Mouse (Mus musculus) liver, embryonic 11.5 days (tissue): Measurements from ENCODE around the gene Col2a1. TPM values are rescaled to one million over a fixed set of nuclear protein-coding genes. Genes with fewer than 3 reads are reported as not detected.

Source experiments
- ATAC-seq: fragments of 200-750 bp; cut with Nextera tagmentation; replicated peaks from 2 replicates; pipeline ENCODE4 v1.8.0; 2017; ENCODE audit warnings: moderate number of reproducible peaks, mild to moderate bottlenecking, moderate TSS enrichment, moderate library complexity; ENCODE audit not compliant: low FRiP score
- DNase-seq: peaks from one replicate; pipeline ENCODE4 v3.0.0-alpha.2; 2017; ENCODE audit warnings: low spot score
- H3K27ac ChIP-seq: fragments of 300-500 bp; sonication (generic); 2 replicates; pipeline ENCODE4 v1.5.1; 2014; ENCODE audit warnings: mild to moderate bottlenecking, low read depth, low read length, control low read depth
- H3K27me3 ChIP-seq: fragments of 300-500 bp; sonication (generic); replicated peaks from 2 replicates; pipeline ENCODE4 v1.6.1; 2014; ENCODE audit warnings: low read length, mixed read lengths; ENCODE audit not compliant: control insufficient read depth, insufficient read depth
- H3K36me3 ChIP-seq: fragments of 300-500 bp; sonication (generic); 2 replicates; pipeline ENCODE4 v1.6.1; 2014; ENCODE audit warnings: mild to moderate bottlenecking, low read length, moderate library complexity, mixed read lengths; ENCODE audit not compliant: control insufficient read depth, insufficient read depth
- H3K4me1 ChIP-seq: fragments of 300-500 bp; sonication (generic); replicated peaks from 2 replicates; pipeline ENCODE4 v1.6.1; 2014; ENCODE audit warnings: low read length, mixed read lengths; ENCODE audit not compliant: control insufficient read depth, insufficient read depth
- H3K4me2 ChIP-seq: fragments of 300-500 bp; sonication (generic); 2 replicates; pipeline ENCODE4 v1.6.1; 2014; ENCODE audit warnings: mild to moderate bottlenecking, control low read depth, moderate library complexity
- H3K4me3 ChIP-seq: fragments of 300-500 bp; sonication (generic); 2 replicates; pipeline ENCODE4 v1.5.1; 2014; ENCODE audit warnings: low read depth, low read length, control low read depth
- H3K9ac ChIP-seq: fragments of 300-500 bp; sonication (generic); 2 replicates; pipeline ENCODE4 v1.6.1; 2014; ENCODE audit warnings: low read depth, low read length, control low read depth
- H3K9me3 ChIP-seq: fragments of 300-500 bp; sonication (generic); 2 replicates; pipeline ENCODE4 v1.6.1; 2016; ENCODE audit warnings: low read length, inconsistent platforms, mixed read lengths; ENCODE audit not compliant: control insufficient read depth
- WGBS: fragments of 180-500 bp; shearing (Covaris S2); extraction: QIAGEN DNeasy Blood & Tissue Kit; methylation state at CpG from one replicate; pipeline ENCODE4 v1.1.7; 2014; 5-methylcytosine and 5-hydroxymethylcytosine counted together
- polyA plus RNA-seq: library from polyadenylated mRNA; unstranded; fragments of >200 nt; fragmentation: Nextera tagmentation; extraction: Ambion mirVana; gene quantifications from 2 replicates; pipeline ENCODE4 v1.2.1, GENCODE M21; 2014

Gene Col2a1
- 6.5 and 7.0 TPM in 2 replicates for polyA plus RNA-seq

DNA sequence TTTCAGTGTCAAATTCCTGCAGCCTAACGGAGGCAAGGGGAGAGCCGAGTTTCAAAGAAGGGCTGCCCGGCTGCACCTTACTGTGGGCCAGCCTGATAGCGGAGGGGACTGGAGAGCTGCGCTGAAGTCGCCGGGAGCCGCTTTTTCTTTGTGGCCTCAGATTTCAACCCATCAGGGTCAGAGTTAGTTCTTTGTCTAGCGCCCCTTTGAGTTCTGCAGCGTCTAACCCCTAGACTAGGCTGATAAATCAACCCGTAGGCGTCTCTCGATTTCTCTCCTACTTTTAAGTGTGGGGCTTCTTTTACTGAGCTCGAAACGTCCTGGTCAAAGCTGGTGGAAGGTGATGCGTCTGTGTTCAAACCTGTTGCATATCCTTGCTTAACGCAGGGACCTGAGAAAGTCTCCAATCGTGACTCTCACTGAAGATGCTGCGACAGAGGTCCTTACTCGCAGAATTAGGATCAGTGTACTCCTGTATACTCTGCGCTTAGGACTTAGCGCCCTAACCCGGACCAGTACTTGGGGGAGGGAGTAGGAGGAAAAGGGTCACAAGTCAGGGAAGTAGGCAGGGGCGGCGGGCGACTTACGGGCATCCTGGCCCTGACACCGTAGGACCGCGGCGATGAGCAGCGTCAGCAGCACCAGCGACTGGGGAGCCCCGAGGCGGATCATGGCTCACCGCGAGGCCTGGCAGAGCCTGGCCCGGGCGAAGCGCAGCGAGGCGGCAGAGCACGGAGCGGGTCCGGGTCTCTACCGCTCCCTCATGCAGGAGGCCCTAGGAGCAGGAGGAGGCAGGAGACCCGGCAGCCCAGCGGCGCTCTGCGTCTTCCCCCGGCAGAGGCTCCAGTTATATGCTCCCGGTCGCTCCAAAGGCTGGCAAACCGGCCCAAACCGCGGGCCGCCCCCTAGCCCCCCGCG lies at the start of gene Col2a1:
TSS of gene Col2a1 (minus strand) at position 874 of the 918 bp plus-strand sequence.
- Histone ChIP-seq H3K9me3 (no peaks in the 10 kb centered on the region), H3K36me3 (no peaks in the 10 kb centered on the region), H3K4me3 (peak within 1 kb of the TSS; percentile 22), H3K27me3 (peaks cover 99% of the 10 kb centered on the region), H3K4me2 (peak within 1 kb of the TSS; percentile 56), H3K9ac (no peak within 1 kb of the TSS), H3K27ac (no peak within 1 kb of the TSS), H3K4me1 (peaks cover 14% of the 10 kb centered on the region)
- ATAC-seq (no peak), DNase-seq (no peak)
- under 1% methylated on average over 59 of the region's 59 CpGs for WGBS

DNA sequence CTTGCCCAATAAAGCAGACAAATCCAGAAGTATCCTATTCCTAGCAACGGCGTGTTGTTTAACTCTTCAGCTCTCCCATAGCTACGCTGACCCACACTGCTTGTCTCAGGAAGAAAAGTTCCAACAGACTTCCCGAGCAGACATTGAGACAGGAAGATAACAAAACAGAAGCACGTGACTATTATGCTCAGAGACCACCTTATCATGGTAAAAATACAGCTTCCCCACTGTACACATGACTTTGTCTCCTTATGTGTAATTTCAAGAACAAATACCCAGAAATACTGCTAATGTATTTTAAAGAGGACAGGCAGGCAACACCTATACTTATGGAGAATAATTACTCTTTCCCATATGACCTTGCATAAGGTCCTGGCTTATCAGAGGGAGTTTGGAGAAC lies 47.2 kb upstream of the Col2a1 start:
- Histone ChIP-seq H3K9ac (no peak overlapping the region), H3K27ac (no peak overlapping the region), H3K27me3 (no peaks in the 10 kb centered on the region), H3K4me3 (no peak overlapping the region), H3K4me2 (no peak overlapping the region), H3K4me1 (no peaks in the 10 kb centered on the region), H3K36me3 (peaks cover 19% of the 10 kb centered on the region), H3K9me3 (no peaks in the 10 kb centered on the region)
- ATAC-seq: no peak
- WGBS: 75% methylated on average over 5 of the region's 5 CpGs
- no peak for DNase-seq

DNA sequence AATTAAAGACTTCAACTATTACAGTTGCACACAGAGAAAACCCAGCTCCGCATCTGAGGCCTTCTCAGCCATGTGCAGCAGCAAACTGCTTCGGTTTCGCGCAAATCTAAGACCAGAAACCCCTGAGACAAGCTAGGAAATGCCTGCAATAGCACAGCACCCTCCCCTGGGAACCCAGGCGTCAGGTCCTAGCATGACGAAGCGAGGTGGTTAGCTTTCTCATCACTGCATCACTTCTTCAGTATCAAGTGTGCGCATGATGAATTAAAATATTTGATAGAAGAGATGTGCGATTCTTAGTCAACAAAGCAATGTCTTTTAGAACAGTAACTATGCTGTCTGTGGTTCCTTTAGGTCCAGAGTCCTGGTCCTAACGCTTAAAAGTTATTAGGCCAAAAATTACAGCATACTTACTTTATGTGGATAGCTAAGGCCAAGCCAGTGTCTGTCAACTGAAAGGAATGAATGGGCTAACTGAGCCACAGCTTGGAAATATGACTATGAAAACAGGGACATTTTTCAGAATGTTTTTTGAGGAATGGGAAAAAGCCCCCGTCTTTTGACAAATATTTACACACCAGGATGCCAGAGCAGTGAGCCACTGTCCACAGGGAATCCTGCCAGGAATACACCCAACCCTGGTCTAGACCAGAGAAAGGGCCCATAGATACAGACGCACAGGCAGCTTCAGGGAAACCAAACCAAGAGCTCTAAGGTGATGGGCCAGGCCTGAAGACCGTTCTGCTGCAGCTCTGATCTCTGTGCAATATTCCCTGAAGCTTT lies 44.6 kb upstream of the Col2a1 start:
- no peak overlapping the region for H3K9ac ChIP-seq
- WGBS: 93% methylated on average over 13 of the region's 13 CpGs
- no peaks in the 10 kb centered on the region for H3K27me3 ChIP-seq
- ATAC-seq: no peak
- no peak overlapping the region for H3K4me3 ChIP-seq
- H3K4me2 ChIP-seq: no peak overlapping the region
- no peaks in the 10 kb centered on the region for H3K9me3 ChIP-seq
- H3K36me3 ChIP-seq: peaks cover 33% of the 10 kb centered on the region
- DNase-seq: no peak
- no peak overlapping the region for H3K27ac ChIP-seq
- no peaks in the 10 kb centered on the region for H3K4me1 ChIP-seq

DNA sequence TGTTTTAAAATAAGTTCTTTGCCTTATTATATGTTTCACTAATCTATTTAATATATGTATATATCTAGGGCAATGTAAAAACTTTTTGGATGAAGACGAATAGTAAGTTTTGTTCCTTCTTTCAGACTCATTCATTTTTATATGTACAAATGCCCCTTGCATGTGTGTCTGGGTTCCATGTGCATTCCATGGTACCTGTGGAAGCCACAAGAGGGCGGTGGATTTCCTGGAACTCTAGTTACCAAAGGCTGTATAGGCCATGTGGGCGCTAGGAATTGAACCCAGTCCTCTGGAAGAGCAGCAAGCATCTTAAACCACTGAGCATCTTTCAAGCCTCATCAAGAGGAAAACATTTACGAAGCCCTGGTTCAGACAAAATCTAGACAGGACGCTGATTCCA lies 39.9 kb upstream of the Col2a1 start:
- Histone ChIP-seq H3K9ac (no peak overlapping the region), H3K4me1 (no peaks in the 10 kb centered on the region), H3K4me2 (no peak overlapping the region), H3K4me3 (no peak overlapping the region), H3K27ac (no peak overlapping the region), H3K9me3 (no peaks in the 10 kb centered on the region), H3K27me3 (no peaks in the 10 kb centered on the region), H3K36me3 (peaks cover 55% of the 10 kb centered on the region)
- ATAC-seq: no peak
- DNase-seq: no peak
- 87% methylated on average over 5 of the region's 5 CpGs for WGBS

DNA sequence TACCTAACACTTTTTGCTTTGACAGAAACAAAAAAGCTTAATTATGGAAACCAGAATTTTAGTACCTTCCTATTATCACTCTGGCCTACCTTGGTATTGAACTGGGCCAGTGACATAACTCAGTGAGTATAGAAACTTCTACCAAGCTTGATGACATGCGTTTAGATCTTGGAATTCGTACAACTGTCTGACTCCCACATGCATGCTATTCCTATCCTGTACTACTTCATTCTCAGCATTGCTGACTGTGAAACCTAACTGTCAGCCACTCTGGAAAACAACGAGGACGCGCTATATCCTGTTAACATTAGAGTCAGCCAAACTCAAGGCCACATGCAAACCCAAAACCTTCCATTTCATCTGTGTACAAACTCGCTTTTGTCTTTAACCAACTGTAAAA lies 39.5 kb upstream of the Col2a1 start:
- 92% methylated on average over 6 of the region's 6 CpGs for WGBS
- ATAC-seq: no peak

DNA sequence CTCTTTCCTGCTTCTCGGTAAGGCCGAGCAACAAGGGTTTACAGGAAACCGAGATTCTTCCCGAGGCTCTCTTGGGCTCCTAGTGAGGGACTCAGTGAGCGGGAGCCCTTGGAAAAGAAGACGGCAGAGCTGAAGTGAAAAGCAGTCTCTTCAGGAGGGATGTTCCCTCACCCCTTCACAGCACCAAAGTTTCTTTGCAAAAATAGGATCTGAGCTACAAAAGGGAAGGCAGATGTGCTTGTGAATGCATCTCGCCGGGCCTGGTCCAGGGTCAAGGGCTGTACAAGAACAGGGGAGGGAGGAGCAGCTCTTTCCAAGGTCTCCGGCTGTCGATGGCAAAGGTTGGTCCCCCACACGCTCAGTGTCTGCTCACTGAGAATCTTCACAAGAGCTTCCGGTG lies 38.0 kb upstream of the Col2a1 start:
- DNase-seq (no peak), ATAC-seq (no peak)
- WGBS: 85% methylated on average over 12 of the region's 12 CpGs
- Histone ChIP-seq H3K9me3 (no peaks in the 10 kb centered on the region), H3K9ac (no peak overlapping the region), H3K4me3 (no peak overlapping the region), H3K27me3 (no peaks in the 10 kb centered on the region), H3K4me1 (no peaks in the 10 kb centered on the region), H3K4me2 (no peak overlapping the region), H3K27ac (no peak overlapping the region), H3K36me3 (peaks cover 53% of the 10 kb centered on the region)

More for the DNA sequence above, 39.5 kb upstream of the Col2a1 start:
- no peak for DNase-seq
- no peaks in the 10 kb centered on the region for H3K4me1 ChIP-seq
- H3K9ac ChIP-seq: no peak overlapping the region
- peaks cover 57% of the 10 kb centered on the region for H3K36me3 ChIP-seq
- H3K4me2 ChIP-seq: no peak overlapping the region
- H3K4me3 ChIP-seq: no peak overlapping the region
- no peaks in the 10 kb centered on the region for H3K9me3 ChIP-seq
- H3K27me3 ChIP-seq: no peaks in the 10 kb centered on the region
- no peak overlapping the region for H3K27ac ChIP-seq

DNA sequence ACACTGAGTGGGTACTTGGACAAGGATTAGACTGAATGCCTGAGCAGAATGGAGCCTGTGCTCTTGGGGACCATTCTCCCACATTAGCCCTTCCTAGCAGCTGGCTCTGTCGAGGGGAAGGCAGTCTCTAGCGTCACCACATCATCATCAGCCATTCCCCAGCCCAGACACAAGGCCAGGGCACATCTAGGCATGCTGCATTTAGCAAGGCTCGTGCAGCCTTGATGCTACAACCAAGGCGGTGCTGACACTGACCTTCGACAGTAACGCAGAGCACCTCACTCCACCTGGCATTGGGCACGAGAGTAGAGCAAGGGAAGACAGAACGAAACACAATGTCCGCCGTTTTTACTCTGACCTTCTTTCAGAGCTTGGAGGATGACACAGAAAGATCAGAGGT lies 35.2 kb upstream of the Col2a1 start:
- Histone ChIP-seq H3K9ac (no peak overlapping the region), H3K27ac (no peak overlapping the region), H3K36me3 (peaks cover 45% of the 10 kb centered on the region), H3K4me3 (no peak overlapping the region), H3K9me3 (no peaks in the 10 kb centered on the region), H3K27me3 (no peaks in the 10 kb centered on the region), H3K4me2 (no peak overlapping the region), H3K4me1 (no peaks in the 10 kb centered on the region)
- 91% methylated on average over 10 of the region's 10 CpGs for WGBS
- no peak for DNase-seq
- ATAC-seq: no peak

DNA sequence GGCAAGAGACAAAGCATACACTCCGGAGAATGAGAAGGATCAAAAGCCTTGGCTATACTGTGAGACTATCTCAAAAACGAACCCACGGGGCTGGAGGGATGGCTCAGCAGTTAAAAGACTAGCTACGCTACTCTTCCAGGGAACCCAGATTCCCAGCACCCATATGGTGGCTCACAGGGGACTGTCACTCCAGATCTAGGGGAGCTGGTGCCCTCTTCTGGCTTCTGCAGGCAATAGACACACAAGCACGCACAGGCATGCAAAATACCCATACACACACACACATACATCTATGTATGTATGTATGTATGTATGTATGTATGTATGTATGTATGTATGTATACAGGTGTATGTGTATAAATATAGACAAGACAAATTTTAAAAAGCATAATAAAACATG lies 32.1 kb upstream of the Col2a1 start:
- H3K36me3 ChIP-seq: peaks cover 21% of the 10 kb centered on the region
- H3K27ac ChIP-seq: no peak overlapping the region
- DNase-seq: no peak
- 87% methylated on average over 5 of the region's 5 CpGs for WGBS
- H3K4me2 ChIP-seq: no peak overlapping the region
- H3K9me3 ChIP-seq: no peaks in the 10 kb centered on the region
- no peaks in the 10 kb centered on the region for H3K4me1 ChIP-seq
- H3K27me3 ChIP-seq: no peaks in the 10 kb centered on the region
- ATAC-seq: no peak
- no peak overlapping the region for H3K9ac ChIP-seq
- no peak overlapping the region for H3K4me3 ChIP-seq
